Mouse (Mus musculus) myocyte (in vitro differentiated cells): ENCODE measurements at regions not wholly inside any gene's neighbourhood (a gene's known extent, or its start where the extent isn't known, plus 50 kb on each side); places are given as distances from the start of the nearest gene placed in this dataset.

ENCODE experiments used
- H3K27me3 ChIP-seq: one replicate; pipeline ENCODE4 v1.6.1; 2011; ENCODE audit not compliant: control insufficient read depth, insufficient read depth, insufficient read length
- H3K36me3 ChIP-seq: one replicate; pipeline ENCODE4 v1.6.1; 2011; ENCODE audit not compliant: control insufficient read depth, insufficient read depth
- H3K4me2 ChIP-seq: one replicate; pipeline ENCODE4 v1.6.1; 2011; ENCODE audit warnings: low read depth, control low read depth
- H3K4me3 ChIP-seq: one replicate; pipeline ENCODE4 v1.5.1; 2011; ENCODE audit warnings: mild to moderate bottlenecking, control low read depth, moderate library complexity
- H3K79me2 ChIP-seq: one replicate; pipeline ENCODE4 v1.6.1; 2011; ENCODE audit not compliant: control insufficient read depth, insufficient read depth
- H3ac ChIP-seq: one replicate; pipeline ENCODE4 v1.6.1; 2011; ENCODE audit not compliant: control insufficient read depth, insufficient read length
- CEBPB ChIP-seq: IDR thresholded peaks from 2 replicates; pipeline ENCODE4 v1.6.1; 2011; ENCODE audit warnings: mild to moderate bottlenecking, moderate library complexity; ENCODE audit not compliant: poor library complexity, insufficient read depth, severe bottlenecking
- E2F4 ChIP-seq: IDR thresholded peaks from one replicate; pipeline ENCODE4 v1.6.1; 2011; ENCODE audit warnings: mild to moderate bottlenecking, control low read depth, moderate library complexity; ENCODE audit not compliant: insufficient read depth
- MAX ChIP-seq: IDR thresholded peaks from one replicate; pipeline ENCODE4 v1.6.1; 2011; ENCODE audit warnings: low read depth, mild to moderate bottlenecking, control low read depth
- MYOD1 ChIP-seq, 3 experiments: IDR thresholded peaks; one replicate each; pipeline ENCODE4 v1.6.1; 2011; ENCODE audit warnings: control low read depth in 2 of 3, low read depth in 2 of 3, mild to moderate bottlenecking in 2 of 3, moderate library complexity in 1 of 3; ENCODE audit not compliant: insufficient read length in 2 of 3, control insufficient read depth in 1 of 3
- MYOG ChIP-seq, 3 experiments: IDR thresholded peaks; one replicate each; pipeline ENCODE4 v1.6.1; 2011; ENCODE audit warnings: control low read depth in 2 of 3, low read depth in 2 of 3, mild to moderate bottlenecking in 2 of 3; ENCODE audit not compliant: insufficient read length in 2 of 3, control insufficient read depth in 1 of 3, insufficient read depth in 1 of 3
- POLR2A ChIP-seq: IDR thresholded peaks from one replicate; pipeline ENCODE4 v1.6.1; 2011; ENCODE audit warnings: low read depth, mild to moderate bottlenecking, control low read depth, moderate library complexity; ENCODE audit not compliant: insufficient read length
- POLR2AphosphoS2 ChIP-seq: IDR thresholded peaks from one replicate; pipeline ENCODE4 v1.6.1; 2011; ENCODE audit warnings: low read depth, control low read depth; ENCODE audit not compliant: insufficient read length
- REST ChIP-seq: IDR thresholded peaks from one replicate; pipeline ENCODE4 v1.6.1; 2011; ENCODE audit warnings: mild to moderate bottlenecking, control low read depth, moderate library complexity; ENCODE audit not compliant: insufficient read depth, insufficient read length
- SRF ChIP-seq: IDR thresholded peaks from one replicate; pipeline ENCODE4 v1.6.1; 2011; ENCODE audit warnings: low read depth; ENCODE audit not compliant: control insufficient read depth, insufficient read length
- TCF12 ChIP-seq: IDR thresholded peaks from one replicate; pipeline ENCODE4 v1.6.1; 2011; ENCODE audit warnings: mild to moderate bottlenecking, control low read depth; ENCODE audit not compliant: poor library complexity, insufficient read depth, severe bottlenecking
- TCF3 ChIP-seq: IDR thresholded peaks from one replicate; pipeline ENCODE4 v1.6.1; 2011; ENCODE audit warnings: low read depth, control low read depth; ENCODE audit not compliant: insufficient read length
- USF1 ChIP-seq: IDR thresholded peaks from one replicate; pipeline ENCODE4 v1.6.1; 2011; ENCODE audit warnings: low read depth, mild to moderate bottlenecking, control low read depth, moderate library complexity

DNA sequence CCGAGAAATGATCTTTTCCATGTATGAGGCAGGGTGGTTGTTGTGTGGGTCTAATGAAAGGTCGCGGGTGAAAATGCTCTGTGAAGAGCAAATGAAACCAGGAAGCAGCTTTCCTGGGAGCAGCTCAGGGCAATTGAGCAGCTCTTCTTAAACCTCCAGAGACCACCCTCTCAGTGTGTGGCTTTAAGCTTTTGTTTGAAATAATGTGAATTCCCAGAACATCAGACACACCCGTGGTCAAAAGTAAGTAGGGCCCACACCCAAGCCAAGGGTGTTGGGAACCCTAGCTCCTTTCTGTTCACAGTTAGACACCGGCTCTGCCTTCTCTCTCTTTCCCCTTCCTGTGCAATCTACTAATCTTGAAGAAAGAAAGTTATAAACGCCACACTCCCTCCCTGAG is 450.5 kb downstream of the Bnc2 start:
- H3K36me3 ChIP-seq, result no peaks in the 10 kb centered on the region
- no peaks in the 10 kb centered on the region for H3K79me2 ChIP-seq
- no peak overlapping the region for H3K4me2 ChIP-seq
- no peak for TF ChIP-seq TCF3
- TF ChIP-seq MYOG (IDR thresholded peaks at IDR 0.05; ENCODE audit: control insufficient read depth in 1 of 3, insufficient read depth in 1 of 3, insufficient read length in 2 of 3, low read depth in 2 of 3), result no peak
- no peak for TF ChIP-seq MYOD1 (IDR thresholded peaks at IDR 0.05; ENCODE audit: control insufficient read depth in 1 of 3, insufficient read length in 2 of 3, low read depth in 2 of 3)
- TF ChIP-seq MAX, result no peak
- no peak for TF ChIP-seq POLR2AphosphoS2
- TF ChIP-seq E2F4, result no peak
- TF ChIP-seq SRF, result no peak
- no peak for TF ChIP-seq TCF12
- no peak for TF ChIP-seq REST
- no peak for TF ChIP-seq POLR2A
- no peak for TF ChIP-seq USF1
- no peak for TF ChIP-seq CEBPB
- no peaks in the 10 kb centered on the region for H3K27me3 ChIP-seq
- no peak overlapping the region for H3K4me3 ChIP-seq
- no peak overlapping the region for H3ac ChIP-seq
